Mouse (Mus musculus): ENCODE results near the gene Arl2. TPM values are rescaled to one million over a fixed set of nuclear protein-coding genes. Genes with fewer than 3 reads are reported as not detected.

The Arl2 gene
- polyA plus RNA-seq, 1 experiment from 2014 or later: 100 TPM

DNA sequence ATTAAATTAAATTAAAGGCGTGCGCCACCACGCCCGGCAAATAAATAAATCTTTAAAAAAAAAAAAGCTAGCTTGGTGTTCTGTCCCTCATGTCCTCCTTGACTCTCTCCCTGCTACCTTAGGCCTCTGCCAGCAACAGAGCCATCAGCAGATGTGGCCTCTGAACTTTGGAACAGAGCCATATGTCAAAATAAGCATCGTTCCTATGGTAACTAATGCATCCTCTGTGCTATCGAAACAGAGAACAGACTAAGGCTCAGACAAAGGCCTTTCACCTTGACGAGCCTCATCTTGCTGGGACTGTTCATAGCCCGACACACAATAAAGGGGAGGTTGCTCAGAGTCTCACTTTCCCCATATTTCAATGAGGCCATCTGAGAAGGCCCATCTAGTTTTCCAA, 18.0 kb downstream of the Arl2 start:
- no peak overlapping the region for H3K9ac ChIP-seq
- ATAC-seq (ENCODE audit: low FRiP score, low read depth): no peak
- no peak overlapping the region for H3K4me3 ChIP-seq
- H3K9me3 ChIP-seq: no peaks in the 10 kb centered on the region
- no peak overlapping the region for H3K4me2 ChIP-seq (replicated peaks)
- WGBS: 69% methylated on average over 8 of the region's 8 CpGs
- peaks cover 11% of the 10 kb centered on the region for H3K4me1 ChIP-seq
- no peak overlapping the region for H3K27ac ChIP-seq
- no peaks in the 10 kb centered on the region for H3K27me3 ChIP-seq (replicated peaks)
- H3K36me3 ChIP-seq: peaks cover 8% of the 10 kb centered on the region; the same call in 1 of the 2 replicates

DNA sequence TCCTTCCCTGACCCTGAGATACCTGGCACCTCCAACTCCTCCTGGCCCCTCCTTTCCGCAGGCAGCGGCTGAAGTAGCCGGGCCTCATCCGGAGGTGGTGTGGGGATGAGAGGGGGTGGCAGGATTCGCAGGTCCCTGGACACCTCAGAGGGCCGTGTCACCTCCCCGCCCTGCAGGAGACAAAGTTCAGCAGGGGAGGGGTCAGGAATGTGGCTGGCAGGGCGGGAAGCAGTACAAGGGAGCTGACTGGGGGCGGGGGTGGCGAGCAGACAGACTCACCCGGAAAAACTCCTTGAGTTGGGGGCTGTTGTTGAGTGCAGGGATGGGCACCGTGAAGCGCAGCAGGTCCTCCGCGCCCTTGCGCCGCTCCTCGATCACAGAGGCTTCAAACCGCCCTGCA, 19.6 kb downstream of the Arl2 start:
- Histone ChIP-seq H3K27ac (no peak overlapping the region), H3K4me1 (peaks cover 20% of the 10 kb centered on the region), H3K4me3 (no peak overlapping the region), H3K27me3 (replicated peaks) (no peaks in the 10 kb centered on the region), H3K9ac (no peak overlapping the region), H3K36me3 (peaks cover 8% of the 10 kb centered on the region; the same call in 1 of the 2 replicates), H3K4me2 (replicated peaks) (no peak overlapping the region; the same call in 1 of the 2 replicates), H3K9me3 (no peaks in the 10 kb centered on the region)
- 35% methylated on average over 19 of the region's 19 CpGs for WGBS
- no peak for ATAC-seq (ENCODE audit: low FRiP score, low read depth)

- H3K4me1 ChIP-seq: peaks cover 25% of the 10 kb centered on the region
- H3K27ac ChIP-seq: 0 out of 2 replicates have a peak overlapping the region, but pooled peaks have one; percentile 20
- ATAC-seq (ENCODE audit: low FRiP score, low read depth): peak; percentile 35
- H3K4me3 ChIP-seq: peak overlapping the region; percentile 86
- peak overlapping the region; percentile 95 for H3K4me2 ChIP-seq (replicated peaks)
- H3K27me3 ChIP-seq (replicated peaks): no peaks in the 10 kb centered on the region
- H3K36me3 ChIP-seq: peaks cover 32% of the 10 kb centered on the region
- peak overlapping the region; percentile 92; the same call in 1 of the 2 replicates for H3K9ac ChIP-seq
- 2% methylated on average over 8 of the region's 8 CpGs for WGBS
- H3K9me3 ChIP-seq: no peaks in the 10 kb centered on the region
Measured at GRCm38 (mm10) chr19:6118677-6119185, 22.6 kb downstream of the Arl2 start.

- no peaks in the 10 kb centered on the region for H3K9me3 ChIP-seq
- peaks cover 25% of the 10 kb centered on the region for H3K4me1 ChIP-seq
- peak within 1 kb of the TSS; percentile 86 for H3K4me3 ChIP-seq
- H3K36me3 ChIP-seq: peaks cover 32% of the 10 kb centered on the region
- H3K27me3 ChIP-seq (replicated peaks): no peaks in the 10 kb centered on the region
- H3K27ac ChIP-seq: peak within 1 kb of the TSS; percentile 86
- peak within 1 kb of the TSS; percentile 92 for H3K9ac ChIP-seq
- H3K4me2 ChIP-seq (replicated peaks): peak within 1 kb of the TSS; percentile 95
- WGBS: under 1% methylated on average over 77 of the region's 77 CpGs
- ATAC-seq (ENCODE audit: low FRiP score, low read depth): peak; percentile 84
Measured at GRCm38 (mm10) chr19:6117986-6118676, 23.2 kb downstream of the Arl2 start, which contains the start of gene Sac3d1. Gene Sac3d1 (minus strand): TSS chr19:6118650.

DNA sequence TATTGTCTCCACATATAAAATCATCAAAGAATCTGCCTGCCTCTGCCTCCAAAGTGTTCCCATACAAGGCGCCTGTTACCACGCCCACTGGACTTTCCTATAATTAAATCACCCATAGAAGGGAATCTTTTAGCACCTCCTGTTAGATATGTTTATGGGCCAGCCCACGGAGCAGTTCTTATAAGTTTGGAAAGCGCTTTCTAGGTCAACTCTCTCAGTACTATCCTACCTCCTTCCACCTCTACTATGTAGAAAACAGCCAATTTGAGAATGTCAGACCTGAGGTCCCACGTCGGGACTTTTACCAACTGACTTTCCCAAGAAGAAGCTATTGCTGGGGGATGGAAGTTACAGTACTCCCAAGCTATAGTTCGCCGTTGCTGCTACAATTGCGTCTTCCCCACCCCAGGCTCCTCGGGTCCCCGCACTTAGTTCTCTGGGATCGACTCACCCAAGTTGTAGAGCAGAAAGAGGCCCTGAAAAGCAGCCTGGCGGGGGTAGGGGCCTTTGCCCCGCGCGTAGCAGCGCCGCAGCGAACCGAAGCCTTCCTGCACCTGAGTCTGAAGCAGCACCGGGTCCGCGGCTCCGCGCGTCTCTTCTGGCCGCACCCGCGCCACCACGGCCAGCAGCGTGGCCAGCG, 23.9 kb downstream of the Arl2 start:
- Histone ChIP-seq H3K27ac (peak overlapping the region; percentile 86), H3K4me2 (replicated peaks) (peak overlapping the region; percentile 95), H3K36me3 (peaks cover 34% of the 10 kb centered on the region), H3K27me3 (replicated peaks) (no peaks in the 10 kb centered on the region), H3K4me3 (peak overlapping the region; percentile 86), H3K4me1 (peaks cover 25% of the 10 kb centered on the region), H3K9me3 (no peaks in the 10 kb centered on the region), H3K9ac (peak overlapping the region; percentile 92)
- 6% methylated on average over 32 of the region's 32 CpGs for WGBS
- no peak; the same call in 1 of the 2 replicates for ATAC-seq (ENCODE audit: low FRiP score, low read depth)

DNA sequence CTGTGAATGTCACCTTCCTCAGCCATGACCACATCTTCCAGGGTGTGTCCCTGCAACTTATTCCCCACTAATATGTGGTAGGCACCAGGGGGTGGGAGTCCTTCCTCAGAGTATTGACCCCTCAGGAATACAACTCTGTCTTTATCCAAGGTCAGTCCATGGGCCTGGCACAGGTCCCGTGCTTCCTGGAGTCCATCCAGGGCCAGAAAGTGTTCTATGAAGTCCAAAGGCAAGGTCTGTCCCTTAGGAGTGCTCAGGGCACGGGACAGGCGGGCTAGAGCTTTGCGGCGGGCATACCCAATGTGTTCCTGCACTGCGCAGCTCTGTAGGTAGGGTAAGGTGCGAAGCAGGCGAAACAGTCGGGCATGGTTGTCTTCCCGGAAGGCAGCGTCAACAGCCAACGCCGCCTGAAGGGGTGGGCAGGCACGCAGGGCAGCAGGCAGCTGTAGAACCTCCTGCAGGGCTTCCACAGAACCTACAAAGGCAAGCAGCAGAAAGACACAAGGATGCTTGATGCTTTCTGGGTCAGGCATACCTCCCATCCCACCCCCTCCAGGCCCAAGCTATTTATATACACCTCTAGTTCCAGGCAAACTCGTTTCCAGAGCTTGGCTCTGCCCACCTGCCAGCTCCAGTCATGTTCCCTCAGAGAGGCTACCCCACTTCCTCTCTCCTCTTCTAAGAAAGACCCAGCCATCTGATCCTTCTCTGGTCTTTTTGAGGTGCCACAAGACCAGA, 25.1 kb downstream of the Arl2 start:
- H3K9ac ChIP-seq: peak overlapping the region; percentile 2; the same call in 1 of the 2 replicates

GRCm38 (mm10) chr19:6113116-6113515, 28.2 kb downstream of the Arl2 start:
- Histone ChIP-seq H3K4me2 (replicated peaks) (no peak overlapping the region), H3K9ac (no peak overlapping the region), H3K27me3 (replicated peaks) (no peaks in the 10 kb centered on the region), H3K9me3 (no peaks in the 10 kb centered on the region), H3K27ac (no peak overlapping the region), H3K36me3 (peaks cover 29% of the 10 kb centered on the region), H3K4me1 (peaks cover 15% of the 10 kb centered on the region), H3K4me3 (no peak overlapping the region)
- ATAC-seq (ENCODE audit: low FRiP score, low read depth): no peak
- WGBS: 70% methylated on average over 6 of the region's 6 CpGs

More for the DNA sequence above, 25.1 kb downstream of the Arl2 start:
- Histone ChIP-seq H3K4me1 (peaks cover 25% of the 10 kb centered on the region), H3K4me2 (replicated peaks) (peak overlapping the region; percentile 95), H3K9me3 (no peaks in the 10 kb centered on the region), H3K27ac (no peak overlapping the region), H3K36me3 (peaks cover 30% of the 10 kb centered on the region), H3K4me3 (peak overlapping the region; percentile 86; the same call in 1 of the 2 replicates), H3K27me3 (replicated peaks) (no peaks in the 10 kb centered on the region)
- 91% methylated on average over 15 of the region's 15 CpGs for WGBS
- ATAC-seq (ENCODE audit: low FRiP score, low read depth): no peak

DNA sequence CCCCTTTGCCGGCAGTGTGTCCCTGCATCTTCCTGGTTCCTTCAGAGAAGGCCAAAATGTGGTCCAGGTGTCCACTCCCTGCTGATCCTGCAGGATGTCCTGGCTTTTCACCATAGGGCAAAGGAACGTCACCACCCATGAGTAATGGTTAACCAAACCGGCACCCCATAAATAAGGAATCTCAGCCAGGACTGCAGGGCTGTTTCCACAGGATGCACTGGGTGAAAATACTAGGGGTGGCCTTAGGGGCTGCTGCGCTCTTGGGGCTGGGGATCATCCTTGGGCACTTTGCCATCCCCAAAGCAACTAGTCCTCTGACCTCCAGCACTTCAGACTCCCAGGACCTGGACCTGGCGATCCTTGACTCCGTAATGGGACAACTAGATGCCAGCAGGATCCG, 35.8 kb downstream of the Arl2 start, which contains the start of gene Naaladl1:
TSS of gene Naaladl1 (plus strand) at position 197 of the 400 bp plus-strand sequence.
- Histone ChIP-seq H3K27me3 (replicated peaks) (no peaks in the 10 kb centered on the region), H3K9ac (no peak within 1 kb of the TSS), H3K4me2 (replicated peaks) (no peak within 1 kb of the TSS), H3K4me1 (no peaks in the 10 kb centered on the region), H3K4me3 (no peak within 1 kb of the TSS), H3K27ac (no peak within 1 kb of the TSS), H3K36me3 (no peaks in the 10 kb centered on the region), H3K9me3 (no peaks in the 10 kb centered on the region)
- WGBS: 89% methylated on average over 7 of the region's 7 CpGs
- ATAC-seq (ENCODE audit: low FRiP score, low read depth): no peak

GRCm38 (mm10) chr19:6104476-6104875, 36.9 kb downstream of the Arl2 start:
- 93% methylated on average over 4 of the region's 4 CpGs for WGBS
- Histone ChIP-seq H3K4me1 (no peaks in the 10 kb centered on the region), H3K9me3 (no peaks in the 10 kb centered on the region), H3K9ac (no peak overlapping the region), H3K36me3 (no peaks in the 10 kb centered on the region), H3K4me3 (no peak overlapping the region), H3K27me3 (replicated peaks) (no peaks in the 10 kb centered on the region), H3K4me2 (replicated peaks) (no peak overlapping the region), H3K27ac (no peak overlapping the region)
- no peak for ATAC-seq (ENCODE audit: low FRiP score, low read depth)

DNA sequence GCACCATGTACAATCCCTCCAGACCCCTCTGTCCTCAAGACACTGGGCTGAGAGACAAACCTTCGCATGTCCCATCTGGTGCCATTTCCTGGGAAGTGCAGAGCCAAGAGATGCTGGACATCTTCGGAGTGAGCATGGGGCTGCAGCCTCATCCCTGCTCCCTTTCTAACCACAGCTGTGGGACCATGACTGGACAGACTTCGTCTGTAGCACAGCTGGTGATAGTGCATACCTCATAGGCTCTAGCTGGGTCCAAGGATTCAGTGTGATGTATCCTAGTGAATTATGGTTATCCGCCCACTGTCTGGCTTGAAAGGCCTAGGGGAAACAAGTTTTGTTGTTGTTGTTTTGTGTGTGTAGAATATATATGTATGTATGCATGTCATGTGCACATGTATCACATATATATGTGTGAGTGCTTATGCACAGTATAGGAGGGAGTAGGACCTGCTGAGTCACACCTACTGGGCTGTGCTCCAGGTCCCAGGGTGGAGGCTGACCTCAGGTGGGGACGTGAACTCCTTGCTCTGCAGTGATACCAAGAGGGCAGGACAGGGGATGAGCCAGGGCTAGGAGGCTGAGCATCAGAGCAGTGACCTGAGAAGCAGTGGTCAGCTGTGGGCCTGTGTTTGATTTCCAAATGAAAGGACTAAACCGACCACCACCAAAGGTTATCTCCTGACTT, 39.0 kb downstream of the Arl2 start:
- ATAC-seq (ENCODE audit: low FRiP score, low read depth): no peak
- no peaks in the 10 kb centered on the region for H3K4me1 ChIP-seq
- H3K27ac ChIP-seq: no peak overlapping the region
- no peak overlapping the region for H3K9ac ChIP-seq
- no peaks in the 10 kb centered on the region for H3K27me3 ChIP-seq (replicated peaks)
- no peak overlapping the region for H3K4me2 ChIP-seq (replicated peaks)
- no peak overlapping the region for H3K4me3 ChIP-seq
- H3K36me3 ChIP-seq: peaks cover 6% of the 10 kb centered on the region; the same call in 1 of the 2 replicates
- H3K9me3 ChIP-seq: no peaks in the 10 kb centered on the region
- WGBS: 85% methylated on average over 6 of the region's 6 CpGs

DNA sequence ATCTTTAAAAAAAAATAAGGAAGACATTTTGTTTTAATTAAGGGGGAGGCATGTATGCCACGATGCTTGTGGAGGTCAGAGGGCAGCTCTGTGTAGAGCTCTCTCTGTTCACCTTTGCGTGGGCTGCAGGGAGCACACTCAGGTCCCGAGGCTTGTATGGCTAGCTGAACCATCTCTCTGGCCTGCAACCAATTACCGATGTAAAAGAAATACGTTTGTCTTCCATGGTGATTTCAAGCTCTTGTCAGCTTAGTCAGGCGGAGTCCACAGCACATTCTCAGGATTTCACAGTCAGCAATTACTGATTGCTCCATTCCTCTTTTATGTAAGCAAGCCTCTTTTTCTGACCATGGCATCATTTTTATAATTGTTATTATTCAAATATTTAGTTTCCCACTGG, 40.2 kb downstream of the Arl2 start:
- Histone ChIP-seq H3K4me1 (no peaks in the 10 kb centered on the region), H3K4me3 (no peak overlapping the region), H3K36me3 (peaks cover 6% of the 10 kb centered on the region; the same call in 1 of the 2 replicates), H3K9ac (no peak overlapping the region), H3K27me3 (replicated peaks) (no peaks in the 10 kb centered on the region), H3K4me2 (replicated peaks) (no peak overlapping the region), H3K27ac (no peak overlapping the region), H3K9me3 (no peaks in the 10 kb centered on the region)
- ATAC-seq (ENCODE audit: low FRiP score, low read depth): no peak
- WGBS: 51% methylated on average over 6 of the region's 6 CpGs
